Mouse (Mus musculus): ENCODE measurements around the gene Sumo2.
"Not testable (repeated sequence)": the region's sequence is repeated elsewhere in the genome, so short reads cannot be mapped to it uniquely, and the experiment has no call there.

Gene Sumo2

DNA sequence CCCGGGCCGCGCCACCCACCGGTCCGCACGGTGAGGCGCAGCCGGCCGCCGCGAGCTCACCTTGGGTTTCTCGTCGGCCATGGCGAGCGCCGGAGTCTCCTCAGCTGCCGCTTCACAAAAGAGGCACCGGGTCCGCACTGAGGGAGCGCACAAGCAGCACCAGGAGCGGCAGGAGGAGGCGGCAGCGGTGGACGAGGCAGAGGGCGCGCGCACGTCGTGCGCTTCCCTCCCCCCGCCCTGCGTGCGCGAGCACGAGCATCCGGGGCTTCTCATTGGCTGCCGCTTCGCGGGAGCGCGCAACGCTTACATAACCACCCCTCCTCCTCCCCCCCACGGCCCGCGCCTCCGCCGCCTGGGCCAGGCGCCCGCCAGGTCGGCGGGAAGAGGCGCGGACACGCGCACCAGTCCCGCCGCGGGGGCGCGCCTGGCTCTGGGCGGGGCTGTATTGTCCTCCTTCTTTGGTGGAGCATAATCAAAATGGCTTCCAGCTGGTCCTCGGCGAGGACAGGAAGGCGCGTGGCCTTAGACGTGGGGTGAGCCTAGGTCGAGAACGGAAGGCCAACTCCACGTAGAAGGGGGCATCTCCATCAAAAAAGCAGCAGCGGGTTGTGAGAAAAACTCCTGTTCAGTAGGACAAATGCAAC is at the start of gene Sumo2:
Gene Sumo2 (minus strand): TSS at position 239 of the 644 bp plus-strand sequence.
- DNase-seq (ENCODE audit: low spot score in 2 of 2): peak; percentile 99

DNA sequence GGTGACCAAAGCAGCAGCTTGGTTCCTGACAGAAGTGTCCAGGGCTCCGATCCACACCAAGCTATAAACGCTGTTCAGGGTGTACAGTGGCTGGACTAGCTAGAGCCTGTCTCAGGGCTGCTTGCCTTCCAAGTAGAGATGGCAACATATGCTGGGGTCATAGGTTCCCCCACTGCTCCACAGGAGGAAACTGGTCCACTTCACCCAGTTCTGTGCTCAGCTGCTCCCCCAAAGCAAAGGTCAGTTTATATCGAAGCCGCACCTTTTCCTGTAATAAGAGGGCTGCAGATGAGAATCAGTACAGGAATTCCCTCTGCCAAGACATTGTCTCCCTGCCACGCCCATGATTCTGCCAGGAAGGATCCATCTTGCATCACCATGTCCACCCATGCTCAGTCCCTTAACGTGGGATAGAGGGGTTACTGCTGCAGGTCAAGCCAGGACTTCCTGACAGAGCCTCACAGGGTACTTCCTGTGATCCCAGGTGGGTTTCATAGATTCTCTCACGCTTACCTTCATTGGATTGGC is 49.6 kb upstream of the Sumo2 start:
- no peak for DNase-seq (ENCODE audit: low spot score in 2 of 2)

DNA sequence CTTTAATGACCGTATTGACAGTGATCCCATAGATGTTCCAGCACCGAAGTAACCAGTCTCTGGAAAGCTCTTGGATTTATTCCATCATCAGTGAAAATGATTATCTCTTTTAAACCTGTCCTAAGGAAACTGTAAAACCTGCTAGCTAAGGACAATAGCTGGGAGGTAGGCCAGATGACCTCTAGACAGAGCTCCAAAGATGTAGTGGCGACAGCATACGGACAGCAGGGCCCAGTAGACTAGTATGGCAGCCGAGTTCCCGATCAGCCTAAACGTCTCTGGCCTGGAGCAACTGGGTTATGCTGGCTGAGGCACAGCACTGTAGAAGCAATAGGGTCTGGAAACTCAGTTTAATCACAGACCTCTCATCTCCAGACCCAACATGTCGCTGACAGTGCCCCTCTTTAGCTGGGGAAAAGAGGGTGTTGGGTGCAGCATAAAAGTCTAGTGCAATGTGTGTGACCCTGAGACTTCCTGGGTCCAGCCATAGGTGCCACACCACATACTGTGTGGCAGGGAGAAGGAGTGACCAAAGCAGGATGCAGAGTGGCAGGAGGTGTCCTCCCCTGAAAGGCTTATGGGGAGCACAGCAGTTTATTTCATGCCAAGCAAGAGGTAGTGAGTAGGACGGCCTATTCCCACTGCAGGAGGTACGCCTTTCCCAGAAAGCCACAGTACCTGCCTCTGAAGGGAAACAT is 48.4 kb upstream of the Sumo2 start:
- DNase-seq (ENCODE audit: low spot score in 2 of 2): no peak

DNA sequence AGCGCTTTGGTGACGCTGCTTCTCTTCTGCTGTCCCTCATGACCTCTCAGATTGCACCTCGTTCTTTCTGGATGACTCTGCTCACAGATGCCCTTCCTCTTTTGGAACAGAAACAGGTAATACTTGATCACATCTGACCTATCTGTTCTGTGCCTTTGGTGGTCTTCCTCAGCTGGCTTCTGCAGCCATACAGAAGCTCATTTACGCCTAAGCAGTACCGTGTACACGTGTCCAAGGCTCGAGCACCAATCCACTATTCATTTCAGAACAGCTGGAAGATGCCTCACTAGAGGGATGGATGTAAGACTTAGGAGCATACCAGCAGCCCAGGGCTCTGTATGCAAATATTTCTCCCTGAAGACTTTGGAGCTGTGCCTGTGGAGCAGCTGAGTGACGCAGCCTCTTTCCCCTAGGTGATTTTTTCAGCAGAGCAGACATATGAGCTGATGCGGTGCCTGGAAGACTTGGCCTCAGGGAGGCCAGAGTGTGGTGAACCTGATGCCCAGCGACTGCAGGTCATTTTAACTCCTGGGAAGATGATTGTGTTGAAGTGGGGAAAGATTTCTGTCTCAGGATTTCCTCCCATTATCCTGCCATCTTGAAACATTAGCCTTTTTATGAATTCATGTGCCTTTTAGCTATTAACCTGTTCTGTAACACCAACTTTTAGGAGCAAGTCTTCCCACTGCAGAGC is 47.0 kb upstream of the Sumo2 start:
- no peak for DNase-seq (ENCODE audit: low spot score in 2 of 2)

DNA sequence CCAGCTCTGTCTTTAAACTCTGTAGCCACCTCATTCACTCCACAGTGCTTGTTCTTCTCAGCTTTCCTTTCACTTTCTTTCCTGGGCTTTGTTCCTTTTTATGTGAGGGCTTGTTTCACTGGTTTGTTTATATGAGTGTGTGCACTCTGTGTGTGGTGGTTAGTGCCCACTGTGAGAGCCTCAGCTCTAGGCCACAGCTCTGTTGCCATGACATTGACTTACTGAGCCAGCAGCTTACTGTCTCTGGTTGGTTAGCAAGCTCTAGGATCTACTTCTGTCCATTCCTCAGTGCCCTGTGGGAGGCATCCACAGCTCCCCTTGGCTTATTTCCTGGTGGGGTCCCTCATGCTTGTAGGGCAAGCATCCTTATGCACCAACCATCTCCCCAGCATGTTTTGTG is 43.0 kb upstream of the Sumo2 start:
- DNase-seq (ENCODE audit: low spot score in 2 of 2): no peak

DNA sequence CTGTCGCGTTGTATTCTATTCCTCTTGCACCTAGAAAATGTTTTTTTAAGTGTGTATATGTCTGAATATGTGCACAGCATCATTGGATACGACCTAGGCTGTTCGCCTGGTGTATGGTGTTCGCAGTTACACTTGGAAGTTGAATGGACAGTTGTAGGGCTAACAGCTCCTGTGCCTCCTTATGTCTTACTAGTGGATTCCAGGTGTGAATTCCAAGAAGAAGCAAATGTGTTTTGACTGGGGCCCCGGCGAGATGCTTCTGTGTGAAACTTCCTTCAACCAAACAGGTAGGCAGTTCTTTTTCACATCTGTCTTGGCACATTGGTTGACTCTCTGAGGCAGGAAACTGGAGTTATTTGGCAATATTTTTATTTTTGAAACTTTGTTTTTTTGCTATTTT is 28.9 kb upstream of the Sumo2 start:
- DNase-seq (ENCODE audit: low spot score in 2 of 2): no peak

DNA sequence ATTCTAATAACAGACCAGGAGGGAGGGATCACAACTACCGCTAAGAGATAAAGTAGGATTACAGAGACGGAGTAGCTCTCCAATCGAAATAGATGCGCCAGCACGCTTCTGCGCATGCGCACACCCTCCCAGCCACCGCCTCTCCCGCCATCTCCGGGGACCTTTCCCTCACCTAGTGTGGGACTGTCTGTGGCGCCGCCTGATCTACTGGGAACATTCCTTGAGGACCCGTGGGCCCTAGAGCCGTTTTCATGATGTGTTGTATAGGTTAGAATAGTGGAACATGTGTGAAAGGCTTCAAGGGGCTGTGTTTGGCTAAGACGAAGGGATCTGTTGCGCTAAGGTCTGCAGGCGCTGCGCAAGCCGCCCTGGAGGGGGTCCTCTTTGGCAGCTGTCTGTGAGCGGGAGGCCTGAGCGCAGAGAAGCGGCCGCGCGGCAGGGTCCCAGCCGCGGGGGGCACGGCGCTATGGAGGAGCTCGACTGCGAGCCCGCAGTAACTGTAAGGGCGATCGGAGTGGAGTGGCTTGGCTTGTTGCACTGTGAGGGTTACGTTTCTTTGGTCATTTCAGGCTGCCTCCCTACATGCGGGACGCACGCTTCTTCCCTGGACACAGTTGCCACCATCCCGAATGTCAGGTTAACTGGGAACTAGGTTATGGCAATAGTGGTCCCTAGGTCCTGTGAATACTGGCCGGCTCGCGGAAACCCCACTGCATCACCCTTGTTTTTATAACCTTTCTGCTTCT is 28.2 kb upstream of the Sumo2 start, which contains the start of gene Nup85:
Gene Nup85 (plus strand): TSS at position 371 of the 746 bp plus-strand sequence.
- peak; percentile 99 to 100 for DNase-seq (ENCODE audit: low spot score in 2 of 2)

DNA sequence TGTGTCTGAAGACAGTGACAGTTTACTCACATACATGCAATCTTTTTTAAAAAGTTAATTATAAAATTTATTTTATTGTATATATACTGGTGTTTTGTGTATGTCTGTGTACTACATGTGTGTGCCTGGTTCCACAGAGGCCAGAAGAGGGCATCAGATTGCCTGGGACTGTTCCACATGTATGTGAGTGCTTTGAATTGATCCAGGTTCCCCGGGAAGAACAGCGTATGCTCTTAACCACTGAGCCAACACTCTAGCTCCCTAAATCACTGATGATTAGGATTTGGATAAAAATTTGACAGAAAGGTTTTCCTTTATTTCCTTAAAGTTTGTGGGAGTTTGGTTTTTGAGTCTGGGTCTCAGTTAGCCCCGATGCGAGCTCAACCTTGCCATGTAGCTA is 27.3 kb upstream of the Sumo2 start:
- DNase-seq (ENCODE audit: low spot score in 2 of 2): no peak

DNA sequence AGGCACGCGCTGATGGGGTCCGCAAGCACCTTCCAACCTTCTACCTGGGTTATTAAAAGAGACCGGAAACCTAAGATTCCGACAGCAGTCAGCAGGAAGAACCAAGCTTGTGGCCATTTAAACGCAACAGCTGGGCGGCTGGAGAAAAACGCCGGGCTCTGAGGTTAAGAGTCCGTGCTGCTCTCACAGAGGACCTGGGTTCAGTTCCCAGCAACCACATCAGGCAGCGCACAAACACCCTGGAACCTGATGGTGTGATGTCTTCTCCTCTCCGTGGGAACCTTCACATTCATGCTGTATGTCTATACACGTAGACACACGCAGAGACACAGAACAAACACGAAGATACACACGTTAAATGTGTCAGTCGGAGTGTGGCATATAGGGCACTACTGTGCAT is 19.6 kb upstream of the Sumo2 start:
- DNase-seq (ENCODE audit: low spot score in 2 of 2): no peak

DNA sequence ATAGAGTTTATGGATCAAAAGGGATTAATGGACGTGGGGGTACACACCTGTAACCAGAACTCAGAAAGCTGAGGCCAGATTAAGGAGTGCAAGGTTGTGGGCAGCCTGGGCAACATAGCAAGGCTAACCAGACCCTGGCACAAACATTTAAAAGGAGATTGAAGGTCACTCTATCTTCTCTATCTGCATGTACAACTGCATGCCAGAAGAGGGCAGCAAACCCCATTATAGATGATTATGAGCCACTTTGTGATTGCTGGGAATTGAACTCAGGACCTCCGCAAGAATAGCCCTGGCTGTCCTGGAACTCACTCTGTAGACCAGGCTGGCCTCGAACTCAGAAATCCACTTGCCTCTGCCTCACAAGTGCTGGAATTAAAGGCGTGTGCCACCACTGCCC is 16.7 kb upstream of the Sumo2 start:
- DNase-seq (ENCODE audit: low spot score in 2 of 2): peak in 1 of 2 experiments; percentile 18

DNA sequence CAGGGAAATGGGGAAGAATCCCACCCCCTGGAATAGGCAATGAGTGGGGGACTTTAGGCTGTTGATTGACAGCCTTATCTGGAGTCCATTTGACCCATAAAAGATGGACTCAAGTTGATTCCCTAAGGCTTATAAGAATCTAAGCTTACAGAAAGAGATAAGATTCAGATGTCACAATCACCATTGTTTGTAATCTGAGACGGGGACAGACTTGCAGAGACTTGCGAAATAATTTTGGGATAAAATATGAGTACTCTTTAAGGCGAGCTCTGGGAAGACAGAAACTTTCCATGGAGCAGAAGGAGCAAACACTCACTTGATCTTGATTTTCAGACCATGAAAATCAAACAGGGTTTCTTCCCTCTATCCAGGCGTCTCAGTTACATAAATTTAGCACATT is 7.5 kb upstream of the Sumo2 start:
- no peak for DNase-seq (ENCODE audit: low spot score in 2 of 2)

DNA sequence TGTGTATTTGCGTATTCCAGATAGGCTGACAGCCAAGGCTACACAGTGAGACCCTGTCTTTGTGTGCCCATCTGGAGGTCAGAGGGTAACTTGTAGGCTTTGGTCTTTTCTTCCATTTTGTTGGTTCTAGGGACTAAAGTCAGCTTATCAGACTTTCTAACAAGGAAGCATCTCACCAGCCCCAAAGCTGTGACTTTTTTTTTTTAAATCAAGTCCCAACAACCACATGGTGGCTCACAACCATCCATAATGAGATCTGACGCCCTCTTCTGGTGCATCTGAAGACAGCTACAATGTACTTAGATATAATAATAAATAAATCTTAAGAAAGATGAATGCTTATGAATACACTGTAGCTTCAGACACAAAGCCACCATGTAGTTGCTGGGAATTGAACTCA is 2.0 kb upstream of the Sumo2 start:
- DNase-seq (ENCODE audit: low spot score in 2 of 2): no peak

DNA sequence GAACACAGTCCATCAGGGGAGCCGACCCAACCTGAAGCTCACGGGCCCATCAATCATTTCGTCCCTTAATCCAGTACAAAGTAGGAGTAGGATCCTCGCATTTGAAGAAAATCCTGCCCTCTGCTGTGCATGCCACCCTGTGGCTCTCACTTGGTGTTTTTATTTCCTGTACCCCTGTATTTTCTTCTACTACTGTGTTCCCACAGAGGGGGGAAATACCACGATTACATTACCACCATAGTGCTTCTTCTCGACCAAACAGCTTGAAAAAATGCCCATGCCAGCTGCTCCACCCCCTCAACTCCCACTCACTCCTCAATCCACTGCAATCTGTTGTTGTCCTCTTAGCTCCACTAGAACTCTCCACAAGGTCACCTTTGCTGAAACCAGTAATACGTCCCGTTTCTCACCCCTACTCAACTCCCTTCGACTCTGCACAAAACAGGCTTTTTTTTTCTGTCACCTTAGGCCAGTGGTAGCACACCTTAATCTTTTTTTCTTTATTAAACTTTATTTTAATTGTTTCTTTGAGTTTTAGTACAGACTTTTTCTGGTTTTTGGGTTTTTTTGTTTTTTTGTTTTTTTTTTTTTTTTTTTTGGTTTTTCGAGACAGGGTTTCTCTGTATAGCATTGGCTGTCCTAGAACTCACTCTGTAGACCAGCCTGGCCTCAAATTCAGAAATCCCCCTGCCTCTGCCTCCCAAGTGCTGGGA is 936 bp upstream of the Sumo2 start:
- DNase-seq (ENCODE audit: low spot score in 2 of 2): no peak

DNA sequence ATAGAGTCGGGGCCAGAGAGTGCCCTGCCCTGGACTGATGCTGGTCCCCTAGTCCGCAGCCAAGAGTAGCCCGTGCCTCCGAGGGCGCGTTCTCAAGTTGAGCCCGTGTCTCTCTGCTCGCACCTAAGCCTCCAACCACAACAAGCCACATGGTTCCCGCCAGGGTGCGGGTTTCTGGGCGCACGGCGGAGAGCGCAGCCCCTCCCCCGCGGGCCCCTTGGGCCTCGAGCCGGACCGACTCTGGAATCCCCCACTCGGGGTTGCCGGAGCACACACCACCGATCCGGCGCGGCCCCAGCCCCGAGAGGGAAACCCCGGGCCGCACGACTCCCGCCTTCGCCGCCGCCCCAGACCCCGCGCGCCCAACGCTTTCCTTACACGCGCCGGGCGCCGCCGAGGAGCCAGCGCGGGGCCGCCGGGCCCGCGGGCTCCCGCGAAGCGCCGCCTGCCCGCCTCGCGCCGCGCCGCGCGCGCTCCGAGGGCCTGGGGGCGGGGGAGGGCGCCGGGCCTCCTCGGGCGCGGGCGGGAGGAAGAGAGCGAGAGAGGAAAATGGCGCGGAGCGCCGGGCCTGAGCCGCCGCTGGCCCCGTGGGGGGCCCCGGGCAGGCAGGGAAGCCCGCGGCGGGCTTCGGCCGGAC is 557 bp downstream of the Sumo2 start:
- peak; percentile 68 to 85 for DNase-seq (ENCODE audit: low spot score in 2 of 2)

DNA sequence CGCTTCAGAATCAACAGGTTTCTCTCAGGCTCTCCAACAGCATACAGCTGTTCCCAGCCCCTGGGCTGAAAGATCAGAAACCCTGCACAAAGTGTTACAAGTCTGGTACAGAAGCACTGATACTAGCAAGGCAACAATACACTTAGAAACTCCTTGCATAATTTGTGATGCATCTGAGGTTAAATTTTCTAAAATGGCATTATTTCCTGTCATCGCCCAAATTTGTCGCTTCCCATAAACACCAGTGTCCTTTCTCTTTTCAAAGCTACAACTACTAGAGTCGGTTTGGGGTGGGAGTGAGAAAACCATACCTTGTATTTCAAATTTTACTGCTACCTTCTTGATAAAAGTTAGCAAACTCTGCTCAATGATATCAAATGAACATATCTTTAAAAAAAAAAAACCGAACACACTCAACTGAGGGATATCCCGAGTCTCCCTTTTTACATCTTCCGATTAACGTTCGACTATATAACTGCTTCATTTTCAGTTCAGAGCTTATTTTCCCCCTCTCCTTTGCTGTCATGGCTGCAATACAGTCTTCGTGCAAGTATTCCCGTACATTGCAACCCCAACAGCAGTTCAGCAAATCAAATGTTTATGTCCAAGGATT is 1.2 kb downstream of the Sumo2 start:
- no peak for DNase-seq (ENCODE audit: low spot score in 2 of 2)

DNA sequence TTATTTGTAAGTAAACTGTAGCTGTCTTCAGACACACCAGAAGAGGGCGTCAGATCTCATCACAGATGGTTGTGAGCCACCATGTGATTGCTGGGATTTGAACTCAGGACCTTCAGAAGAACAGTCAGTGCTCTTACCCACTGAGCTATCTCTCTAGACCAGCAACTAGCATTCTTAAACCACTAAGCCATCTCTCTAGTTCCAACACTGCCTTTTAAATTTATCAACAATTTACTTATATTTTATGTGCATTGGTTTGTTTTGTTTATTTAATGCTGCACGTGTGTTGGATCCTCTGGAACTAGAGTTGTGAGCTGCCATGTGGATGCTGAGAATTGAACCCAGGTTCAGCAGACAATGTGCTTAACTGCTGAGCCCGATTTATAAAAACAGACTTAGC is 9.6 kb downstream of the Sumo2 start:
- not testable (repeated sequence) for DNase-seq (ENCODE audit: low spot score in 2 of 2)

DNA sequence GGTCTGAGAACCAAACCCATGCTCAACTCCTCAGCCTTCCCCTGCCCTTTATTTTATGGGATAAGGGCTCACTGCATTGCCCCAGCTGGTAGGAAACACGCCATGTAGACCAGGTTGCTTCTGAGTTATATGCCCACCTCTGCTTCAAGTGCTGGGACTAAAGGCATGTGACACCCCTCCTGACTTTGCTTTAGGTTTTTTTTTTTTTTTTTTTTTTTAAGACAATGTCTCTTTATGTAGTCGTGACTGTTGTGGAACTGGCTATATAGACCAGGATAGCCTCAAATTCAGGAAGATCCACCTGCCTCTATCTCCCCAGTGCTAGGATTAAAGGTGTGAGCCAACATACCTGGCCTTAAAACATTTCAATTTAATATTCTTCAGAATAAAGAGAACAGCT is 13.4 kb downstream of the Sumo2 start:
- DNase-seq (ENCODE audit: low spot score in 2 of 2): no peak

DNA sequence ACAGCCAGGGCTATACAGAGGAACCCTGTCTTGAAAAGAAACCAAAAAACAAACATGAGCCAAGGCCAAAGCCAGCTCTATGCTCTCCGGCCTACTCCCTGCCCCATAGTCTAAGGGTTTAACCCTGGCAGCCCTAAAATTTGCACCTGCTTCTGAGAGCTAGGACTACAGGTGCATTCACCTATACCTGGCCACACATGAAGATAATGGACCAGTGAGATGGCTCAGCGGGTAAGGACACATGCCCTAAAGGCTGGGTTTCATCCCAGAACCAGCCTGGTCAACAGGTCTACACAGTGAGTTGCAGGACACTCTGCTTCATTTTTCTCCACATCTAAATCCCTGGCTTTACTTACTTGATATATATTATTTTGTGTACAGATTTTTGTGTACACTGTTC is 13.8 kb downstream of the Sumo2 start:
- no peak for DNase-seq (ENCODE audit: low spot score in 2 of 2)

DNA sequence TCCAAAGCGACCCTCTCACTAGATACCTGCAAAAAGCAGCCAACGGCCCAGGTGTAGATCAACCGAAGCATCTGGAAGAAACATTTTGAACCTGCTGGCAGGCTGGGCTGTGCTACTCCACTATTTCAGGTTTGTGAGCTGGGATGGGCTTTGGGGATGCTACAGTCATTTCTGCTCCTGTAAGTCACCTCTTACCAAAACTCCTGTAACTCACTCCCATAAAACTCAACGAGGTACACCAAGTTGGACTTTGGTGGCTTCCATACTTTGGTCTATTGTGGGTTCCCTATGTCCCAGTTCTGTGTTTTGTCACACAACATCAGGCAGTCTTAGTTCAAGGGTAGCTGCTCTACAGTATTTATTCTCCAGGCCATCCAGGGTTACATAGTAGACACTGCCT is 15.0 kb downstream of the Sumo2 start:
- DNase-seq (ENCODE audit: low spot score in 2 of 2): no peak

DNA sequence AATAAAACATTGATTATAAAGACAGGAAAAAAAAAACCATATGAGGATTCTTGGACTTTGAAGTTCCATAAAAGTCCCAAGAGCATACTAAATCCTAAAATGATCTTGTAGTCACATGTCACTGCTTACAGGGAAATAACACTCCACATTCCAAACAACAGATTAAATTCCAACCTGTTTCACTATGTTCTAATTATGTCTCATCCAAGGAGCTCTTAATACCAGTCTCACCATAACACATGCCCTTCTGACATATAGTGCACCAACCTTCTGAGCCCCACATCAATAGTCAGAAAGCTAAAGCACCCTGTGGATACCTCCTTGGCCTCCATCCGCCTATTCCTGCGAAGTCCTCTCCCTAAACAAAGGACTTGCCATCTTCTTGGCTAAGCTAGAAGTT is 15.9 kb downstream of the Sumo2 start:
- no peak for DNase-seq (ENCODE audit: low spot score in 2 of 2)

Measured in spleen, postnatal 4 days (tissue).